Mouse (Mus musculus) NIH3T3 (cell line): ENCODE data around the gene B3galt2.
"Not testable (repeated sequence)": the region's sequence is repeated elsewhere in the genome, so short reads cannot be mapped to it uniquely, and the experiment has no call there.

ENCODE experiments used
- DNase-seq: peaks from one replicate; pipeline ENCODE4 v3.0.0-alpha.2; 2012; ENCODE audit warnings: low read depth

The B3galt2 gene

GRCm38 (mm10) chr1:143640650-143641407 lies at the start of gene B3galt2:
Gene B3galt2 (plus strand): TSS chr1:143640664.
- DNase-seq, result no peak

GRCm38 (mm10) chr1:143596864-143597263 lies 43.6 kb upstream of the B3galt2 start:
- peak; percentile 6 for DNase-seq

GRCm38 (mm10) chr1:143608911-143609310 lies 31.6 kb upstream of the B3galt2 start:
- no peak for DNase-seq

- no peak for DNase-seq
Observed at GRCm38 (mm10) chr1:143612901-143613300, 27.6 kb upstream of the B3galt2 start.

- DNase-seq, result peak; percentile 20
Observed at GRCm38 (mm10) chr1:143619760-143620159, 20.7 kb upstream of the B3galt2 start.

- no peak for DNase-seq
Observed at GRCm38 (mm10) chr1:143621930-143622329, 18.5 kb upstream of the B3galt2 start.

- no peak for DNase-seq
Observed at GRCm38 (mm10) chr1:143622634-143623033, 17.8 kb upstream of the B3galt2 start.

GRCm38 (mm10) chr1:143631337-143631736 lies 9.1 kb upstream of the B3galt2 start:
- DNase-seq, result no peak

- DNase-seq, result no peak
Observed at GRCm38 (mm10) chr1:143632361-143632760, 8.1 kb upstream of the B3galt2 start.

- peak; percentile 60 for DNase-seq
Observed at GRCm38 (mm10) chr1:143632854-143633587, 7.4 kb upstream of the B3galt2 start.

- DNase-seq, result peak; percentile 71
Observed at GRCm38 (mm10) chr1:143644221-143644620, 3.8 kb downstream of the B3galt2 start.

- DNase-seq, result no peak
Observed at GRCm38 (mm10) chr1:143645386-143645785, 4.9 kb downstream of the B3galt2 start.

- no peak for DNase-seq
Observed at GRCm38 (mm10) chr1:143646219-143646618, 5.8 kb downstream of the B3galt2 start.

- DNase-seq, result no peak
Observed at GRCm38 (mm10) chr1:143650317-143650716, 9.9 kb downstream of the B3galt2 start.

GRCm38 (mm10) chr1:143653646-143654045 lies 13.2 kb downstream of the B3galt2 start:
- DNase-seq, result no peak

- DNase-seq, result no peak
Observed at GRCm38 (mm10) chr1:143663197-143663596, 22.7 kb downstream of the B3galt2 start.

- not testable (repeated sequence) for DNase-seq
Observed at GRCm38 (mm10) chr1:143664786-143665185, 24.3 kb downstream of the B3galt2 start.

- peak; percentile 23 for DNase-seq
Observed at GRCm38 (mm10) chr1:143675734-143676361, 35.4 kb downstream of the B3galt2 start.

- DNase-seq, result no peak
Observed at GRCm38 (mm10) chr1:143681108-143681507, 40.6 kb downstream of the B3galt2 start.

GRCm38 (mm10) chr1:143684849-143685248 lies 44.4 kb downstream of the B3galt2 start:
- no peak for DNase-seq

GRCm38 (mm10) chr1:143701736-143702135 lies 61.3 kb downstream of the B3galt2 start:
- peak; percentile 12 for DNase-seq

GRCm38 (mm10) chr1:143702141-143702740 lies 61.8 kb downstream of the B3galt2 start:
- peak; percentile 63 for DNase-seq
